Mouse (Mus musculus) heart, adult 2 months (tissue): ENCODE measurements at regions not wholly inside any gene's neighbourhood (a gene's known extent, or its start where the extent isn't known, plus 50 kb on each side); places are given as distances from the start of the nearest gene placed in this dataset.

ENCODE experiments used
- DNase-seq, 2 experiments: peaks; one replicate each; pipeline ENCODE4 v3.0.0; 2021
- H3K27ac ChIP-seq: fragments of 200-600 bp; 2 replicates; pipeline ENCODE4 v1.8.1; 2022
- H3K27me3 ChIP-seq: fragments of 200-500 bp; 2 replicates; pipeline ENCODE4 v1.6.1; 2012; ENCODE audit warnings: mild to moderate bottlenecking, low read length, inconsistent platforms, mixed read lengths; ENCODE audit not compliant: control insufficient read depth, insufficient read depth
- H3K36me3 ChIP-seq: fragments of 200-500 bp; 2 replicates; pipeline ENCODE4 v1.6.1; 2012; ENCODE audit warnings: low read length, inconsistent platforms; ENCODE audit not compliant: control insufficient read depth, insufficient read depth
- H3K4me1 ChIP-seq: fragments of 200-500 bp; 2 replicates; pipeline ENCODE4 v1.6.1; 2011; ENCODE audit warnings: low read length; ENCODE audit not compliant: control insufficient read depth, insufficient read depth
- H3K4me3 ChIP-seq: fragments of 200-600 bp; 2 replicates; pipeline ENCODE4 v1.8.1; 2022
- H3K79me2 ChIP-seq: fragments of 200-500 bp; replicated peaks from 2 replicates; pipeline ENCODE4 v1.6.1; 2012; ENCODE audit warnings: mild to moderate bottlenecking, inconsistent platforms, low read length, moderate library complexity, mixed read lengths; ENCODE audit not compliant: control insufficient read depth, insufficient read depth
- H3K9ac ChIP-seq: fragments of 200-500 bp; 2 replicates; pipeline ENCODE4 v1.6.1; 2012; ENCODE audit warnings: low read depth, mild to moderate bottlenecking, control low read depth, inconsistent platforms, low read length, mixed read lengths
- CTCF ChIP-seq: fragments of 200-600 bp; IDR thresholded peaks from 2 replicates; pipeline ENCODE4 v1.8.1; 2022; ENCODE audit warnings: antibody characterized with exemption, mild to moderate bottlenecking, moderate library complexity
- EP300 ChIP-seq: fragments of 200-500 bp; IDR thresholded peaks from 2 replicates; pipeline ENCODE4 v1.6.1; 2011; ENCODE audit warnings: low read depth, low read length, control low read depth; ENCODE audit not compliant: insufficient read depth
- POLR2A ChIP-seq: fragments of 200-500 bp; IDR thresholded peaks from 2 replicates; pipeline ENCODE4 v1.6.1; 2011; ENCODE audit warnings: mild to moderate bottlenecking, low read depth, low read length, control low read depth; ENCODE audit not compliant: insufficient read depth
- WGBS: fragments of 180-500 bp; shearing (Covaris S2); methylation state at CpG from one replicate; pipeline ENCODE4 v1.1.7; 2018; 5-methylcytosine and 5-hydroxymethylcytosine counted together
- intact Hi-C: fragments of 180-260 bp; cut with DNase I; formaldehyde crosslinking; loops from one replicate; pipeline ENCODE4 v1.15.1; 2025

GRCm38 (mm10) chr5:148809055-148809454 lies 120.1 kb downstream of the Katnal1 start:
- no peak for DNase-seq
- Histone ChIP-seq H3K36me3 (no peaks in the 10 kb centered on the region), H3K27ac (no peak overlapping the region), H3K4me3 (no peak overlapping the region), H3K27me3 (no peaks in the 10 kb centered on the region), H3K4me1 (peaks cover 3% of the 10 kb centered on the region), H3K9ac (0 out of 2 replicates have a peak overlapping the region, but pooled peaks have one; percentile 18), H3K79me2 (no peaks in the 10 kb centered on the region)
- 13% methylated on average over 10 of the region's 10 CpGs for WGBS
- no peak for TF ChIP-seq EP300
- no peak for TF ChIP-seq POLR2A
- no peak for TF ChIP-seq CTCF
- intact Hi-C loops = loop anchor here (5.0 kb wide), 1 partner anchor 568 kb away; no protein-coding TSS in a partner anchor

- H3K4me1 ChIP-seq = peaks cover 3% of the 10 kb centered on the region
- H3K27me3 ChIP-seq = no peaks in the 10 kb centered on the region
- intact Hi-C loops = loop anchor here (5.0 kb wide), 1 partner anchor 569 kb away; no protein-coding TSS in a partner anchor
- no peak overlapping the region for H3K27ac ChIP-seq
- peak; percentile 34 to 61 for DNase-seq
- H3K9ac ChIP-seq = no peak overlapping the region
- 5% methylated on average over 4 of the region's 4 CpGs for WGBS
- no peaks in the 10 kb centered on the region for H3K79me2 ChIP-seq
- no peak overlapping the region for H3K4me3 ChIP-seq
- TF ChIP-seq EP300 = no peak
- peak; percentile 84 for TF ChIP-seq CTCF
- H3K36me3 ChIP-seq = no peaks in the 10 kb centered on the region
These were observed 120.7 kb downstream of the Katnal1 start for GRCm38 (mm10) chr5:148808426-148808825.

- DNase-seq = no peak
- intact Hi-C loops = loop anchor here (5.0 kb wide), 1 partner anchor 570 kb away; no protein-coding TSS in a partner anchor
- Histone ChIP-seq H3K27me3 (no peaks in the 10 kb centered on the region), H3K4me1 (peaks cover 3% of the 10 kb centered on the region), H3K27ac (no peak overlapping the region), H3K36me3 (no peaks in the 10 kb centered on the region), H3K4me3 (no peak overlapping the region), H3K79me2 (no peaks in the 10 kb centered on the region), H3K9ac (no peak overlapping the region)
- TF ChIP-seq EP300 (no peak), CTCF (peak; percentile 24; the same call in 1 of the 2 replicates), POLR2A (no peak)
- 91% methylated on average over 4 of the region's 4 CpGs for WGBS
These were observed 121.5 kb downstream of the Katnal1 start for GRCm38 (mm10) chr5:148807612-148808011.

- Histone ChIP-seq H3K36me3 (no peaks in the 10 kb centered on the region), H3K27ac (no peak overlapping the region), H3K4me1 (peaks cover 3% of the 10 kb centered on the region), H3K9ac (no peak overlapping the region), H3K4me3 (no peak overlapping the region), H3K79me2 (no peaks in the 10 kb centered on the region), H3K27me3 (no peaks in the 10 kb centered on the region)
- TF ChIP-seq EP300 (no peak), CTCF (no peak), POLR2A (no peak)
- intact Hi-C loops = loop anchor here (5.0 kb wide), 1 partner anchor 572 kb away; no protein-coding TSS in a partner anchor
- DNase-seq = no peak
- WGBS = 67% methylated on average over 3 of the region's 3 CpGs
These were observed 124.1 kb downstream of the Katnal1 start for GRCm38 (mm10) chr5:148805030-148805429.

GRCm38 (mm10) chr5:148803772-148804171 lies 125.3 kb downstream of the Katnal1 start:
- 85% methylated on average over 13 of the region's 14 CpGs for WGBS
- intact Hi-C loops = no loop called here
- Histone ChIP-seq H3K4me3 (no peak overlapping the region), H3K9ac (no peak overlapping the region), H3K79me2 (no peaks in the 10 kb centered on the region), H3K4me1 (no peaks in the 10 kb centered on the region), H3K36me3 (no peaks in the 10 kb centered on the region), H3K27ac (no peak overlapping the region), H3K27me3 (no peaks in the 10 kb centered on the region)
- no peak for DNase-seq
- no peak for TF ChIP-seq CTCF
- no peak for TF ChIP-seq EP300
- TF ChIP-seq POLR2A = no peak

GRCm38 (mm10) chr5:148802720-148803119 lies 126.4 kb downstream of the Katnal1 start:
- intact Hi-C loops = no loop called here
- Histone ChIP-seq H3K9ac (no peak overlapping the region), H3K79me2 (no peaks in the 10 kb centered on the region), H3K4me3 (no peak overlapping the region), H3K4me1 (no peaks in the 10 kb centered on the region), H3K36me3 (no peaks in the 10 kb centered on the region), H3K27ac (no peak overlapping the region), H3K27me3 (no peaks in the 10 kb centered on the region)
- no peak for TF ChIP-seq EP300
- no peak for TF ChIP-seq POLR2A
- no peak for TF ChIP-seq CTCF
- no peak for DNase-seq
- WGBS = 73% methylated on average over 9 of the region's 9 CpGs
